Mouse (Mus musculus) G1E (cell line): ENCODE measurements around the gene Col6a1. TPM values are rescaled to one million over a fixed set of nuclear protein-coding genes. Genes with fewer than 3 reads are reported as not detected.

Experiments
- ATAC-seq: 2 replicates; pipeline ENCODE4 v1.8.0; 2016; ENCODE audit warnings: mild to moderate bottlenecking; ENCODE audit not compliant: insufficient number of reproducible peaks, poor library complexity, low FRiP score, severe bottlenecking; ENCODE audit errors: extremely low read depth
- DNase-seq: peaks from one replicate; pipeline ENCODE4 v3.0.0; 2012; ENCODE audit warnings: low spot score
- H3K27me3 ChIP-seq: 2 replicates; pipeline ENCODE4 v1.6.1; 2012; ENCODE audit warnings: mild to moderate bottlenecking, low read length, inconsistent platforms; ENCODE audit not compliant: insufficient read depth
- H3K36me3 ChIP-seq: replicated peaks from 2 replicates; pipeline ENCODE3; 2012; ENCODE audit warnings: mild to moderate bottlenecking, inconsistent platforms
- H3K4me1 ChIP-seq: 2 replicates; pipeline ENCODE4 v1.6.1; 2012; ENCODE audit warnings: low read depth, low read length, inconsistent platforms, mixed read lengths; ENCODE audit not compliant: insufficient read depth
- H3K4me3 ChIP-seq: 2 replicates; pipeline ENCODE4 v1.5.1; 2012; ENCODE audit warnings: low read depth, mild to moderate bottlenecking, inconsistent platforms, low read length, moderate library complexity, mixed read lengths
- H3K9me3 ChIP-seq: replicated peaks from 2 replicates; pipeline ENCODE4 v1.6.1; 2012; ENCODE audit warnings: inconsistent platforms
- CTCF ChIP-seq: IDR thresholded peaks from 2 replicates; pipeline ENCODE4 v1.5.1; 2012; ENCODE audit warnings: low read depth, low read length, inconsistent platforms, mixed read lengths
- GATA1 ChIP-seq: IDR thresholded peaks from 2 replicates; pipeline ENCODE4 v1.6.1; 2012; ENCODE audit warnings: borderline replicate concordance, low read length, inconsistent platforms, mixed read lengths
- GATA2 ChIP-seq: IDR thresholded peaks from 2 replicates; pipeline ENCODE4 v1.6.1; 2012; ENCODE audit warnings: low read depth, low read length, inconsistent platforms, borderline replicate concordance
- POLR2AphosphoS5 ChIP-seq: IDR thresholded peaks from 2 replicates; pipeline ENCODE4 v1.6.1; 2012; ENCODE audit warnings: low read depth, low read length, inconsistent platforms; ENCODE audit not compliant: insufficient replicate concordance
- TAL1 ChIP-seq: conservative IDR thresholded peaks from 2 replicates; pipeline ENCODE4 v1.6.1; 2012; ENCODE audit warnings: low read depth, low read length, inconsistent platforms, mixed read lengths
- polyA plus RNA-seq: library from polyadenylated mRNA; stranded (reverse); fragments of >175 nt; gene quantifications from 2 replicates; pipeline ENCODE4 v1.2.3, GENCODE M21; 2012
- total RNA-seq, 2 experiments: library from RNA; stranded (forward) in 1 of 2; stranded (reverse) in 1 of 2; fragments of 200-1000 nt in 1 of 2; fragments of >200 nt in 1 of 2; fragmentation: Nextera tagmentation in 1 of 2; gene quantifications; 2 replicates each; pipeline ENCODE4 v1.2.3; 2014 to 2017

Col6a1 gene
- total and polyA plus RNA-seq, 3 experiments, result 0.05 TPM; not detected in 2

DNA sequence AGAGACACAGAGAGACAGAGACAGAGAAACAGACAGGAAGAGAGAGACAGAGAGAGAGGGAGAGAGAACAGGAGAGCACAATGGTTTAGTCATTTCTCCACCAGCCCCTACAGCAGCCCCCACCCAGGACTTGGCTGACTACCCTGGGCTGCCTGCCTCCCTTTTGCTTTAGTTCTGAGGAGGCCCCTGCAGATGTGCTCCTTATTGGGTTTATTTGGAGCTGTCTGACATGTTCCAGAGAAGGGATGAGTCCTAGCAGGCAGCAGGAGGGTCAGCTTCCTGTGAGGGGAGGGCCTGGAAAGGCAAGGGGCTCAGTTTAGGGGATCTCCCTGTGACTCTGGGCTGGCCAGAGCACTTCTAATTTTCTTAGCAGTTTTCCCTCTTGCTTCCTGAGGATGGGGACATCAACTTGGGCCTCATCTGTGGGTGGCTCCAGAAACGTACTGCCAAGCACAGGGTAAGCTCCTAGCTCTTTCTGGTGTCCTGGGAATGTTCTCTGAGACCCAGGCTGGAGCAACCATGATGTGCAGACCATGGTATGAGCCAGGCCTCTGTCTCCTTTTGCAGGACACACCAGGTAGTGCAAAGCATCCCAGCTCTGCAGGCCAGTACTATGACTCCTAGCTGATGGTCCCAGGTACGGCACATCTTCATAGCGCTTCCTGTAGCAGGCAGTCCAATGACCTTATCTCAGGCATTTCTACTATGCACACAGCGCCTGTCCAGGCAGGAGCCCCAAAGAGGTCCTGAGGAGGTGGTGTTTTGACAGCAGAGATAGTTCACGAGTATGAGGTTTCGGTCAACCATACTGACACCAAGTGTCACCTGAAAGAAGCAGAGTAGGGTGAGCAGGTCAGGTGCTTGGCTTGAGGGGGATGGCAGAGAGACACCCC is 45.0 kb downstream of the Col6a1 start:
- H3K4me1 ChIP-seq, result no peaks in the 10 kb centered on the region
- no peak overlapping the region for H3K4me3 ChIP-seq
- H3K36me3 ChIP-seq, result no peaks in the 10 kb centered on the region
- DNase-seq (no peak), ATAC-seq (no peak)
- no peak for TF ChIP-seq GATA2
- no peak for TF ChIP-seq CTCF
- TF ChIP-seq POLR2AphosphoS5, result no peak
- TF ChIP-seq TAL1, result no peak
- no peak for TF ChIP-seq GATA1
- no peaks in the 10 kb centered on the region for H3K9me3 ChIP-seq
- peaks cover 5% of the 10 kb centered on the region; the same call in 1 of the 2 replicates for H3K27me3 ChIP-seq

DNA sequence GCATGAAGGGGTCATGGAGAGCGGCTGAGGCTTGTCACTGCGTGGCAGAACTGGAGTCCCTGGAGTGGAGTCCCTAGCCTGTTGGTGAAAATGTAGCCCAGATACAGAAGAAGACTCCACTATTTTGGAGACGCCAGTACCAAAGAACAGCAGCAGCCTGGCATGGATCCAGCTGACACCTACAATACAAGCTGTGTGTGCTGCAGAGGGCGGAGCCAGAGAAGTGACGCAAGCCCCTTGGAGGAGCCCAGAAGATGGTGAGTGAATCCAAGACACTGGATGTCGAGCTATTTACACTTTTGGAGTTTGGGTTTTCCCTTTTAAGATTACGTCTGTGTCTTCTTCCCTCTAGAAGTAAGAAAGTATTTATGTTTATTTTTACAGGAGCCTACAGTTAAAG is 47.8 kb downstream of the Col6a1 start:
- no peak for DNase-seq
- no peak for ATAC-seq
- no peak for TF ChIP-seq GATA2
- no peak for TF ChIP-seq TAL1
- TF ChIP-seq GATA1, result no peak
- TF ChIP-seq CTCF, result no peak
- TF ChIP-seq POLR2AphosphoS5, result no peak

GRCm38 (mm10) chr10:76675268-76675667 is 50.7 kb downstream of the Col6a1 start:
- no peak for TF ChIP-seq GATA2
- TF ChIP-seq GATA1, result no peak
- TF ChIP-seq TAL1, result no peak
- TF ChIP-seq CTCF, result no peak
- no peak for TF ChIP-seq POLR2AphosphoS5

More for the DNA sequence above, 47.8 kb downstream of the Col6a1 start:
- H3K36me3 ChIP-seq, result no peaks in the 10 kb centered on the region
- H3K4me1 ChIP-seq, result no peaks in the 10 kb centered on the region
- H3K9me3 ChIP-seq, result no peaks in the 10 kb centered on the region
- H3K4me3 ChIP-seq, result no peak overlapping the region
- H3K27me3 ChIP-seq, result peaks cover 2% of the 10 kb centered on the region; the same call in 1 of the 2 replicates

DNA sequence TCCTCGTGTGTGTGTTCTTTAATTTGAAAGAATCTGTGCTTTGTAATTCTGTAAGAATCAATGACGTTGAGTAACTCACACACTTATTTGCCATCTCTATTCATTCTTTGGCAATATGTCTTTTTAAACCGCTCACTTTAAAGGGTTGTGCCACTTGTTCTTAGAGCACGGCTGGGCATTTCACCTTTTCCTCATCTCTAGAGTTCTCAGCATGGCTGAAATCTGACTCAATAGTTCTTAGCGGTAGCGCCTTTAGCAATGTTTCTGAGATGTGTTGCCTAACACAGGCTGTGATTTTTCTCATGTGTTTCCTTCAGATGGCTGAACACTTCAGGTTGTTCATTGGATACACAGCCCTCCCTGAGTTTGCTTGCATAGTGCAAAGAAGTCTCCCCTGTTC is 51.4 kb downstream of the Col6a1 start:
- no peak overlapping the region for H3K4me3 ChIP-seq
- H3K36me3 ChIP-seq, result no peaks in the 10 kb centered on the region
- ATAC-seq, result no peak
- no peak for DNase-seq
- H3K9me3 ChIP-seq, result no peaks in the 10 kb centered on the region
- TF ChIP-seq GATA2 (no peak), GATA1 (no peak), TAL1 (no peak), POLR2AphosphoS5 (no peak), CTCF (no peak)
- H3K4me1 ChIP-seq, result no peaks in the 10 kb centered on the region
- no peaks in the 10 kb centered on the region for H3K27me3 ChIP-seq

More at GRCm38 (mm10) chr10:76675268-76675667, 50.7 kb downstream of the Col6a1 start:
- no peak for DNase-seq
- Histone ChIP-seq H3K4me1 (no peaks in the 10 kb centered on the region), H3K9me3 (no peaks in the 10 kb centered on the region), H3K4me3 (no peak overlapping the region), H3K27me3 (no peaks in the 10 kb centered on the region), H3K36me3 (no peaks in the 10 kb centered on the region)
- ATAC-seq, result no peak

DNA sequence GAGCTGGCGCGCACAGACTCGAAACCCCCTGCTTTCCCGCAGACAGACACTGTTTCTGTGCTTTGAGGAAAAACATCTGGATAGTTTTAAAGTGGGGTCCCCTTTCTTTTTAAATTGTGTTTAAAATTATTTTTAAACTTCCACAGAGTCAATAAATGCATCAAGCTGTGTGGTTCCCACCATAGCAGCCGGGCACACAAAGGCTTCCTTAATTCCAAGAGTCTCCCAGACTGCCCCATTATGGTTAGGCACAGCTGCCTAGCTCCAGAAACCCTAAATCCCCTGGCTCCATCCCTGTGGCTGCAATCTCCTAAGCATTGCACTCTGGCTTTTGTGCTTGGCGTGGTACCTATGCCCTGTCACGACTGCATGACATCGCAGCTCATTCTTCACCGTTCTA is 54.0 kb downstream of the Col6a1 start:
- H3K9me3 ChIP-seq, result no peaks in the 10 kb centered on the region
- DNase-seq (no peak), ATAC-seq (no peak)
- H3K4me3 ChIP-seq, result no peak overlapping the region
- H3K27me3 ChIP-seq, result no peaks in the 10 kb centered on the region
- no peaks in the 10 kb centered on the region for H3K36me3 ChIP-seq
- no peak for TF ChIP-seq CTCF
- TF ChIP-seq POLR2AphosphoS5, result no peak
- TF ChIP-seq GATA2, result no peak
- no peak for TF ChIP-seq TAL1
- no peak for TF ChIP-seq GATA1
- no peaks in the 10 kb centered on the region for H3K4me1 ChIP-seq

DNA sequence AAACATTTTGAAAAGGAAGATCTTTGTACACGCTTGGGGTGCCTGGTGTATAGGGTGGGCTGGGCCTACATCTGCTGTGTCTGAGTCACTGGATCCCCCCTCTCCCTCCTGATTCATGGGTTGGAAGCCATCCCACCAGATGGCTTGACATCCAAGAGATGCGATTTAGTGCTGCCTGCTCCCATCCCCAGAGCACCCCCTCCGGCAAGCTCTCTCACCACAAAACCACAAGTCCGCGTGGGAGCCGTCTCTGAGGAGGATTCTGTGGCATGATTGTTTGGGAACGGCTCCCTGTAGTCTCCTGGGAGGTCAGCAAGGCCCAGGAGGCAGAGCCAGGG is 57.1 kb downstream of the Col6a1 start:
- DNase-seq, result no peak
- no peak for ATAC-seq
- Histone ChIP-seq H3K4me1 (no peaks in the 10 kb centered on the region), H3K27me3 (0 out of 2 replicates have a peak, but pooled peaks cover 2% of the 10 kb centered on the region), H3K9me3 (no peaks in the 10 kb centered on the region), H3K36me3 (no peaks in the 10 kb centered on the region), H3K4me3 (no peak overlapping the region)
- no peak for TF ChIP-seq TAL1
- TF ChIP-seq POLR2AphosphoS5, result no peak
- no peak for TF ChIP-seq GATA2
- no peak for TF ChIP-seq CTCF
- no peak for TF ChIP-seq GATA1
